Mouse (Mus musculus): ENCODE measurements at regions not wholly inside any gene's neighbourhood (a gene's known extent, or its start where the extent isn't known, plus 50 kb on each side); places are given as distances from the start of the nearest gene placed in this dataset.

DNA sequence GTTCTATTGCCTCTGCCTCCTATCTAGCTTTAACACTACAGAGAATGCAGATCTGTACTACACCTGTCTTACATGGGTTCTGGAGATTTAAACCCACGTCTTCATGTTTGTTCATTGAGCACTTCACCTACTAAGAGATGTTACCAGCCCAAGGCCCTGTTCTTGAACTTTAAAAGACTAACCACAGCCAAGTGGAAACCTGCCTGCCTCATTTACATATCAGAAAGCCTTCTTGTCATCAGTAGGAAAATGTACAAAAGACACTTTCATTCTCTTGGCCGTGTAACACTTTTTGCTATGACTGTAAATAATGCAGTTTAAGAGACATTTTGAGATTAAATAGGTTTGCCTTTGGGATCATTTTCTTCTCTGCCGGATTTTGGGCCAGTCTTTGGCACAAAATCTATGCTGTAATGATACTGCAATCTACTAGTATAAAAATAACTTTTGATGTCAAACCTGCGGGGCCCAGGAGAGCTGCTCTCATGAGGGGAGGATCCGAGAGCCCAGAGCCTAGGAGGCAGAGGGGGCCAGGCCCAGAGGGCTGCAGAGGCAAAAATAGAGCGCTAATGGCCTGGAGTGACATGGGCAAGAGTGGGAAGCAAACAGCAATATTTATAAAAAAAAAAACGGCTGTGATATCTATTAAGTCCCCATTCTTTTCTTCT is 318.4 kb upstream of the Myo3a start:
- H3K4me1 ChIP-seq (ENCODE audit: control insufficient read depth, insufficient read depth, low read length) = no peaks in the 10 kb centered on the region; the same call in 1 of the 2 replicates
- no peak overlapping the region for H3K4me3 ChIP-seq (ENCODE audit: insufficient read depth, low read length)
- TF ChIP-seq CTCF (IDR thresholded peaks at IDR 0.05; ENCODE audit: low read depth, low read length) = no peak
- no peak for TF ChIP-seq POLR2A (IDR thresholded peaks at IDR 0.05; ENCODE audit: borderline replicate concordance, low read depth, low read length)
- H3K27ac ChIP-seq (ENCODE audit: insufficient read depth, low read depth, low read length) = no peak overlapping the region

- Histone ChIP-seq H3K27ac (ENCODE audit: insufficient read depth, low read depth, low read length) (no peak overlapping the region), H3K4me3 (ENCODE audit: insufficient read depth, low read length) (peak overlapping the region; percentile 14; the same call in 1 of the 2 replicates), H3K4me1 (ENCODE audit: control insufficient read depth, insufficient read depth, low read length) (no peaks in the 10 kb centered on the region; the same call in 1 of the 2 replicates)
- TF ChIP-seq POLR2A (IDR thresholded peaks at IDR 0.05; ENCODE audit: borderline replicate concordance, low read depth, low read length) = no peak
- TF ChIP-seq CTCF (IDR thresholded peaks at IDR 0.05; ENCODE audit: low read depth, low read length) = peak; percentile 43; the same call in 1 of the 2 replicates
These were observed 317.8 kb upstream of the Myo3a start for GRCm38 (mm10) chr2:21909481-21909966.

- no peak for TF ChIP-seq POLR2A (IDR thresholded peaks at IDR 0.05; ENCODE audit: borderline replicate concordance, low read depth, low read length)
- TF ChIP-seq CTCF (IDR thresholded peaks at IDR 0.05; ENCODE audit: low read depth, low read length) = no peak
- no peaks in the 10 kb centered on the region for H3K4me1 ChIP-seq (ENCODE audit: control insufficient read depth, insufficient read depth, low read length)
- H3K4me3 ChIP-seq (ENCODE audit: insufficient read depth, low read length) = no peak overlapping the region
- H3K27ac ChIP-seq (ENCODE audit: insufficient read depth, low read depth, low read length) = no peak overlapping the region
These were observed 309.3 kb upstream of the Myo3a start for GRCm38 (mm10) chr2:21917804-21918690.

DNA sequence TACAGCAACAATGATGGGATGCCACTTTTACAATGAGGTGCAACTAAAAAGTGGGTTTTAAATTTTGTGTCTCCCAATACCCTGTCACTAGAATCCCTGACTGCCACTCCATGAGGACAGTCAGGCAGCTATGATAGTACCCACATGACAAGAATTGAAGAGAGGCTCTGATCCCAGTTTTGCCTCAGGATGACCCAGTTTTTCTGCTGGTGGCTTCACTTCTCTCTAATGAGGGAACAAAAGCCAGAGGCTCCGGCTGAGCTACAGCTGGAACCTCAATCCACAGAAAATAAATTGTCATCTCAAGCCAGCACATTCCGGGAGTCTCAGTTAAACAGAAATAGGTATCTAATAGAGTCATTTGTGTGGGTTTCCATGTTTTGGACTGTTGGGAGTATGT is 308.2 kb upstream of the Myo3a start:
- TF ChIP-seq CTCF (IDR thresholded peaks at IDR 0.05; ENCODE audit: low read depth, low read length) = no peak
- no peak for TF ChIP-seq POLR2A (IDR thresholded peaks at IDR 0.05; ENCODE audit: borderline replicate concordance, low read depth, low read length)
- Histone ChIP-seq H3K4me1 (ENCODE audit: control insufficient read depth, insufficient read depth, low read length) (no peaks in the 10 kb centered on the region), H3K4me3 (ENCODE audit: insufficient read depth, low read length) (no peak overlapping the region), H3K27ac (ENCODE audit: insufficient read depth, low read depth, low read length) (no peak overlapping the region)

DNA sequence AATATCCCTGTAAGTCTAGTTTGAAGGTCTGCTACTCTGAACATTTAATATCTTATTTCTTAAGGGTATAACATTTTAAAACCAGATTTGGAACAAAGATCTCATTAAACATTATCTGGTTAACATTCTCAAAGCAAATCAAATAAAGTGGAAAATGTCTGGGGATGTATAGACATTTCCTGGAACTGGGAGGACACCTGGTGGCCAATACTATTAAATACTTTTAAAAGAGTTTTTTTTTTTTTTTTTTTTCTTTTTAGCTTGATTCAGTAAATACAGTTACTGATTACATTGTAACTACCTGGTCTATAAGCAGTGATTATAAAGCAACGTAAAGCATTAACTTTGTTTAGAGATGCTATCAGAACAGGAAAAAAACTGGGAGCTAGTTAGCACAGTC is 299.6 kb upstream of the Myo3a start:
- Histone ChIP-seq H3K4me3 (ENCODE audit: insufficient read depth, low read length) (no peak overlapping the region), H3K27ac (ENCODE audit: insufficient read depth, low read depth, low read length) (no peak overlapping the region), H3K4me1 (ENCODE audit: control insufficient read depth, insufficient read depth, low read length) (no peaks in the 10 kb centered on the region)
- TF ChIP-seq CTCF (IDR thresholded peaks at IDR 0.05; ENCODE audit: low read depth, low read length) (no peak), POLR2A (IDR thresholded peaks at IDR 0.05; ENCODE audit: borderline replicate concordance, low read depth, low read length) (no peak)

DNA sequence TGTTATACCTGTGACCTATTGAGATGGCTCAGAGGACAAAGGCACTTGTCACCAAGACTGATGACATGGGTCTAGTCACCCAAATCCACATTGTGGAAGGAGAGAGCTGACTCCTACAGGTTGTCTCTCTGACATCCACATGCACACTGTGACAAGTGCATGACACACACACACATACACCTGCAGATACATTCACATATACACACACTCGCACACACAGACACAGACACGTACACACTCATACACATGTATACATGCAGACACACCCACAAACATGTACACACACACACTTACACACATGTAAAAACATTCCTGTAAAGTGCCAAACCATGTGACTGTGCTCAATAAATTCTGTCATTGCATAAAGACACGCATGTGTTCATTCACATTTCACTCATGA is 287.3 kb upstream of the Myo3a start:
- no peak for TF ChIP-seq POLR2A (IDR thresholded peaks at IDR 0.05; ENCODE audit: borderline replicate concordance, low read depth, low read length)
- TF ChIP-seq CTCF (IDR thresholded peaks at IDR 0.05; ENCODE audit: low read depth, low read length) = no peak
- H3K4me3 ChIP-seq (ENCODE audit: insufficient read depth, low read length) = no peak overlapping the region
- H3K27ac ChIP-seq (ENCODE audit: insufficient read depth, low read depth, low read length) = no peak overlapping the region
- no peaks in the 10 kb centered on the region for H3K4me1 ChIP-seq (ENCODE audit: control insufficient read depth, insufficient read depth, low read length)

- no peak overlapping the region for H3K27ac ChIP-seq (ENCODE audit: insufficient read depth, low read depth, low read length)
- no peak for TF ChIP-seq POLR2A (IDR thresholded peaks at IDR 0.05; ENCODE audit: borderline replicate concordance, low read depth, low read length)
- TF ChIP-seq CTCF (IDR thresholded peaks at IDR 0.05; ENCODE audit: low read depth, low read length) = no peak
- H3K4me3 ChIP-seq (ENCODE audit: insufficient read depth, low read length) = no peak overlapping the region
- H3K4me1 ChIP-seq (ENCODE audit: control insufficient read depth, insufficient read depth, low read length) = no peaks in the 10 kb centered on the region
These were observed 286.4 kb upstream of the Myo3a start for GRCm38 (mm10) chr2:21940797-21941487.

DNA sequence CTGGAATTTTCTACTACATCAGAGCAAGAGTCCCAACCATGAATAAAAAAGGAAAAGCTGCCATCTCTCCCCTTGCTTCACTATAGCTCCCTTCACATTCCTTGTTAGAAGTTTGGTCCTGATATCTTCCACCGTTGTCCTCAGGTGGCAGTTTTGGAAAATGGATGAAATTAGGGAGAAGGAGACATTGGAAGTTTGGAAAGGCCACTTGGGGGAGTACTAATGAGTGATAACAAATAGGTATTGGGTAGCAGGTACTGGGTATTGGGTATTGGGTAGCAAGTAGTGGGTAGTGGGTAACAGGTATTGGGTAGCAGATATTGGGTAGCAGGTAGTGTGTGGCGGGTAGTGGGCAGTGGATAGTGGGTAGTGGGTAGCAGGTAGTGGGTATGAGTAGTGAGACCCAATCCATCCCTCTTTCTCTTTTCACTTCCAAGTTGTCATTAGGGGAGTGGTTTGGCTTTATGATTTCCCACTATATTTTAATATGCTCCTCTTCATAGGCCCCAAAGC is 285.8 kb upstream of the Myo3a start:
- Histone ChIP-seq H3K4me3 (ENCODE audit: insufficient read depth, low read length) (no peak overlapping the region), H3K4me1 (ENCODE audit: control insufficient read depth, insufficient read depth, low read length) (no peaks in the 10 kb centered on the region), H3K27ac (ENCODE audit: insufficient read depth, low read depth, low read length) (no peak overlapping the region)
- no peak for TF ChIP-seq POLR2A (IDR thresholded peaks at IDR 0.05; ENCODE audit: borderline replicate concordance, low read depth, low read length)
- TF ChIP-seq CTCF (IDR thresholded peaks at IDR 0.05; ENCODE audit: low read depth, low read length) = no peak

DNA sequence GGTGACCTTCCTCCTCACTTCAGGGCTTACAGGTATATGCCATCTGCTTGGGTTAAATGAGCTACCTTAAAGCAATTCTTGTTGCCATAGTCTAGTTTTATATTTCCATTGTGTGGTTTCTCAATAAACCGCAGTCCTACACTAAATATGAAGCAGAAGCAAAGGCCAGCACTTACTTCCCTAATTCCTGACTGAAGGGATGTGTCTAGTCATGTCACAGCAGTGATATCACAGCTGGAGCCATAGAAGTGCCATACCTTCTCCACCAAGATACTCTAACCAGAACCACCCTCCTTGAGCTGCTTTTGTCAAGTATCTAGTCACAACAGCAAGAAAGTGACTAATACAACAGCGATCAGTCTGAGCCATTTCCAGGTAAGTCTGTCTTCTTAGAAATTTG is 283.6 kb upstream of the Myo3a start:
- Histone ChIP-seq H3K4me1 (ENCODE audit: control insufficient read depth, insufficient read depth, low read length) (no peaks in the 10 kb centered on the region), H3K4me3 (ENCODE audit: insufficient read depth, low read length) (no peak overlapping the region), H3K27ac (ENCODE audit: insufficient read depth, low read depth, low read length) (no peak overlapping the region)
- no peak for TF ChIP-seq CTCF (IDR thresholded peaks at IDR 0.05; ENCODE audit: low read depth, low read length)
- TF ChIP-seq POLR2A (IDR thresholded peaks at IDR 0.05; ENCODE audit: borderline replicate concordance, low read depth, low read length) = no peak

Measured in bone marrow macrophage, adult 2 months (primary cell).